Mouse (Mus musculus) myocyte (in vitro differentiated cells): ENCODE measurements around the gene 2310061I04Rik. TPM values are rescaled to one million over a fixed set of nuclear protein-coding genes. Genes with fewer than 3 reads are reported as not detected.

Experiments used
- polyA plus RNA-seq: library from polyadenylated mRNA; unstranded; fragments of >200 nt; fragmentation: generic; extraction: Trizol; gene quantifications from one replicate; pipeline ENCODE4 v1.2.1, GENCODE M21; 2012; ENCODE audit warnings: missing spikeins

Gene 2310061I04Rik
- polyA plus RNA-seq, 1 experiment = 33.7 TPM

Other genes with a start within 250 kb of the 2310061I04Rik start
- gene Vars2, start 229.8 kb downstream of the 2310061I04Rik start, polyA plus RNA-seq = 13.7 TPM
- 27.4 TPM for gene Gtf2h4, start 223.7 kb downstream of the 2310061I04Rik start, polyA plus RNA-seq
- gene Ddr1, start 192.8 kb downstream of the 2310061I04Rik start, polyA plus RNA-seq = 65.6 TPM
- 45.1 TPM for gene Ier3, start 75.7 kb downstream of the 2310061I04Rik start, polyA plus RNA-seq
- 107 TPM for gene Flot1, start 74.2 kb downstream of the 2310061I04Rik start, polyA plus RNA-seq
- gene Tubb5, start 59.1 kb downstream of the 2310061I04Rik start, polyA plus RNA-seq = 692 TPM
- gene Mdc1, start 55.9 kb downstream of the 2310061I04Rik start, polyA plus RNA-seq = 7.0 TPM
- 18.5 TPM for gene Nrm, start 36.1 kb downstream of the 2310061I04Rik start, polyA plus RNA-seq
- 46.2 TPM for gene Ppp1r18, start 31.8 kb downstream of the 2310061I04Rik start, polyA plus RNA-seq
- 29.4 TPM for gene Dhx16, start 17.6 kb downstream of the 2310061I04Rik start, polyA plus RNA-seq
- 23.1 TPM for gene Atat1, start 12.6 kb upstream of the 2310061I04Rik start, polyA plus RNA-seq
- gene Mrps18b, start 19.0 kb upstream of the 2310061I04Rik start, polyA plus RNA-seq = 104 TPM
- 32.9 TPM for gene Ppp1r10, start 19.0 kb upstream of the 2310061I04Rik start, polyA plus RNA-seq
- gene Abcf1, start 72.3 kb upstream of the 2310061I04Rik start, polyA plus RNA-seq = 90.1 TPM
- 64.1 TPM for gene Gnl1, start 82.4 kb upstream of the 2310061I04Rik start, polyA plus RNA-seq
- 14.1 TPM for gene Prr3, start 82.8 kb upstream of the 2310061I04Rik start, polyA plus RNA-seq
- gene H2-T24, start 123.1 kb upstream of the 2310061I04Rik start, polyA plus RNA-seq = 0.47 TPM
- 13.6 TPM for gene H2-T23, start 135.4 kb upstream of the 2310061I04Rik start, polyA plus RNA-seq
- 22.1 TPM for gene H2-T22, start 145.3 kb upstream of the 2310061I04Rik start, polyA plus RNA-seq
- gene Gm6034, start 145.5 kb upstream of the 2310061I04Rik start, polyA plus RNA-seq = not detected
- gene Gm11127, start 160.9 kb upstream of the 2310061I04Rik start, polyA plus RNA-seq = 0.23 TPM
- gene Gm19684, start 224.2 kb upstream of the 2310061I04Rik start, polyA plus RNA-seq = not detected
- gene Gm7030, start 232.0 kb upstream of the 2310061I04Rik start, polyA plus RNA-seq = not detected